Mouse (Mus musculus) ES-E14 (cell line): ENCODE data around the gene 1700030J22Rik. TPM values are rescaled to one million over a fixed set of nuclear protein-coding genes. Genes with fewer than 3 reads are reported as not detected.

Source experiments
- DNase-seq: peaks from one replicate; pipeline ENCODE4 v3.0.0-alpha.2; 2013; ENCODE audit warnings: low read depth, low spot score
- H3K27ac ChIP-seq: 2 replicates; pipeline ENCODE4 v1.5.1; 2012; ENCODE audit warnings: low read depth, mild to moderate bottlenecking, low read length, moderate library complexity, mixed read lengths; ENCODE audit not compliant: poor library complexity, insufficient read depth, severe bottlenecking
- H3K36me3 ChIP-seq: 2 replicates; pipeline ENCODE4 v1.6.1; 2012; ENCODE audit warnings: mild to moderate bottlenecking, low read length, moderate library complexity, mixed read lengths; ENCODE audit not compliant: control insufficient read depth, poor library complexity, insufficient read depth, severe bottlenecking
- H3K4me1 ChIP-seq, 2 experiments: fragments of 150-350 bp in 1 of 2; sonication (generic) in 1 of 2; 2 replicates each; pipeline ENCODE4 v1.6.1; 2012; ENCODE audit warnings: low read length in 2 of 2, mild to moderate bottlenecking in 1 of 2, mixed read lengths in 1 of 2; ENCODE audit not compliant: control insufficient read depth in 2 of 2, insufficient read depth in 2 of 2, poor library complexity in 1 of 2
- H3K4me3 ChIP-seq, 2 experiments: fragments of 150-350 bp in 1 of 2; sonication (generic) in 1 of 2; 2 replicates each; pipeline ENCODE4 v1.5.1; 2012; ENCODE audit warnings: low read length in 2 of 2, low read depth in 1 of 2, mild to moderate bottlenecking in 1 of 2, mixed read lengths in 1 of 2; ENCODE audit not compliant: insufficient read depth in 1 of 2, poor library complexity in 1 of 2, severe bottlenecking in 1 of 2
- H3K9ac ChIP-seq: 2 replicates; pipeline ENCODE4 v1.6.1; 2012; ENCODE audit warnings: low read depth, mild to moderate bottlenecking, low read length, mixed read lengths; ENCODE audit not compliant: poor library complexity, insufficient read depth, severe bottlenecking
- H3K9me3 ChIP-seq: fragments of 150-350 bp; sonication (generic); 2 replicates; pipeline ENCODE4 v1.6.1; 2012; ENCODE audit warnings: low read depth, mild to moderate bottlenecking, low read length; ENCODE audit not compliant: control insufficient read depth, insufficient read depth
- CHD2 ChIP-seq: IDR thresholded peaks from 2 replicates; pipeline ENCODE4 v1.6.1; 2014; ENCODE audit warnings: mild to moderate bottlenecking, low read depth, low read length, inconsistent platforms
- HCFC1 ChIP-seq: IDR thresholded peaks from 2 replicates; pipeline ENCODE4 v1.6.1; 2012; ENCODE audit warnings: low read length, inconsistent platforms, borderline replicate concordance; ENCODE audit not compliant: insufficient read depth
- MAFK ChIP-seq: IDR thresholded peaks from 2 replicates; pipeline ENCODE4 v1.6.1; 2014; ENCODE audit warnings: mild to moderate bottlenecking, low read depth, low read length, inconsistent platforms; ENCODE audit not compliant: insufficient read depth
- ZC3H11A ChIP-seq: IDR thresholded peaks from 2 replicates; pipeline ENCODE4 v1.6.1; 2012; ENCODE audit warnings: low read depth, mild to moderate bottlenecking, inconsistent platforms, low read length, borderline replicate concordance
- ZNF384 ChIP-seq: IDR thresholded peaks from 2 replicates; pipeline ENCODE4 v1.6.1; 2012; ENCODE audit warnings: low read depth, low read length, inconsistent platforms
- in situ Hi-C, 2 experiments: fragments of 600-800 bp; cut with MboI; formaldehyde crosslinking; loops; one replicate each; pipeline ENCODE4 v1.15.1; 2025; ENCODE audit warnings: low sequenced_read_pairs in 2 of 2, inconsistent platforms in 1 of 2; ENCODE audit not compliant: unreplicated experiment in 2 of 2
- total RNA-seq: library from RNA; depleted of rRNA; stranded (reverse); fragments of 300-350 nt; gene quantifications from 2 replicates; pipeline ENCODE4 v1.2.3, GENCODE M21; 2012; rRNA removed

The 1700030J22Rik gene
- total RNA-seq, 1 experiment, result 1.1 TPM

GRCm38 (mm10) chr8:116922060-116922757, 56.5 kb downstream of the 1700030J22Rik start:
- H3K9me3 ChIP-seq, result no peaks in the 10 kb centered on the region
- peaks cover 3% of the 10 kb centered on the region in 2 experiments; a peak in 1 of 4 replicates for H3K4me1 ChIP-seq
- H3K36me3 ChIP-seq, result peaks cover 10% of the 10 kb centered on the region
- in situ Hi-C loops, result no loop called here
- peak overlapping the region; percentile 99 for H3K9ac ChIP-seq
- peak overlapping the region; percentile 88 to 97 for H3K4me3 ChIP-seq
- TF ChIP-seq MAFK (no peak), HCFC1 (no peak), ZNF384 (no peak), CHD2 (no peak), ZC3H11A (no peak)
- H3K27ac ChIP-seq, result no peak overlapping the region
- DNase-seq, result no peak

- H3K4me1 ChIP-seq, result peaks cover 3 to 7% of the 10 kb centered on the region in 2 experiments; a peak in 1 of 4 replicates
- TF ChIP-seq HCFC1 (peak; percentile 82; the same call in 1 of the 2 replicates), ZNF384 (no peak)
- in situ Hi-C loops, result no loop called here
- H3K9ac ChIP-seq, result peak within 1 kb of the TSS; percentile 99
- H3K36me3 ChIP-seq, result peaks cover 10% of the 10 kb centered on the region; the same call in 1 of the 2 replicates
- H3K9me3 ChIP-seq, result no peaks in the 10 kb centered on the region
- H3K4me3 ChIP-seq, result peak within 1 kb of the TSS; percentile 88 to 97
- H3K27ac ChIP-seq, result peak within 1 kb of the TSS; percentile 72
- peak; percentile 94 for DNase-seq
Observed at GRCm38 (mm10) chr8:116921337-116922059, 57.3 kb downstream of the 1700030J22Rik start, which contains the start of the genes Cmc2 and Cenpn. Gene Cmc2 (minus strand): TSS chr8:116921455. Gene Cenpn (plus strand): TSS chr8:116921730.

GRCm38 (mm10) chr8:116921005-116921336, 57.8 kb downstream of the 1700030J22Rik start:
- Histone ChIP-seq H3K4me1 (peaks cover 3 to 7% of the 10 kb centered on the region in 2 experiments; a peak in 1 of 4 replicates), H3K27ac (no peak overlapping the region), H3K9me3 (no peaks in the 10 kb centered on the region), H3K36me3 (peaks cover 9% of the 10 kb centered on the region; the same call in 1 of the 2 replicates), H3K9ac (peak overlapping the region; percentile 99), H3K4me3 (peak overlapping the region; percentile 88 to 97)
- DNase-seq, result no peak
- in situ Hi-C loops, result no loop called here
- TF ChIP-seq HCFC1 (no peak), CHD2 (no peak), ZC3H11A (no peak), MAFK (no peak), ZNF384 (no peak)

Other genes starting within 250 kb of the 1700030J22Rik start
- gene Cdyl2, start 246.0 kb downstream of the 1700030J22Rik start, total RNA-seq, result 37.3 and 50.7 TPM in 2 replicates
- 24.4 and 33.4 TPM in 2 replicates for gene Cmc2, start 57.5 kb downstream of the 1700030J22Rik start, total RNA-seq
- 27.1 and 30.2 TPM in 2 replicates for gene Cenpn, start 57.2 kb downstream of the 1700030J22Rik start, total RNA-seq
- 19.9 and 21.1 TPM in 2 replicates for gene Atmin, start 35.6 kb downstream of the 1700030J22Rik start, total RNA-seq
- 134 and 195 TPM in 2 replicates for gene Gcsh, start 14.6 kb upstream of the 1700030J22Rik start, total RNA-seq
- gene Pkd1l2, start 103.5 kb upstream of the 1700030J22Rik start, total RNA-seq, result 1.5 TPM in 2 replicates
- gene Bco1, start 116.9 kb upstream of the 1700030J22Rik start, total RNA-seq, result 0.09 and 0.11 TPM in 2 replicates
- 6.7 and 7.9 TPM in 2 replicates for gene Gan, start 179.2 kb upstream of the 1700030J22Rik start, total RNA-seq